Mouse (Mus musculus): Measurements from ENCODE around the gene Pomgnt2.

- TF ChIP-seq CTCF (IDR thresholded peaks at IDR 0.05; ENCODE audit: extremely low read depth, insufficient read depth, low read length) (no peak), POLR2A (IDR thresholded peaks at IDR 0.05; ENCODE audit: extremely low read depth, insufficient read depth, low read length) (0 out of 2 replicates have a peak, but pooled peaks have one; percentile 11)
Measured at GRCm38 (mm10) chr9:121937944-121938355, 59.0 kb downstream of the Pomgnt2 start.
